Comparison of ENCODE assay signal across 8 mouse cellular contexts in genomic region chr3:33904854-33905678, GRCm38 (mm10).
DNase-seq lines count a peak whose midpoint lies in the region; ATAC-seq lines count a peak whose summit lies in the region.

No protein-coding gene starts in this region.

- H3K9me3 ChIP-seq in lung, embryonic 16.5 days (ENCODE audit: control insufficient read depth, low read length), result no peaks in the 10 kb centered on the region
- H3K9me3 ChIP-seq in limb, embryonic 12.5 days, result no peaks in the 10 kb centered on the region
- H3K9me3 ChIP-seq in stomach, embryonic 16.5 days (replicated peaks; ENCODE audit: control insufficient read depth, low read length), result no peaks in the 10 kb centered on the region

- H3K4me1 ChIP-seq in lung, embryonic 16.5 days (replicated peaks; ENCODE audit: control insufficient read depth, insufficient read depth, low read length), result 0 out of 2 replicates have a peak, but pooled peaks cover 3% of the 10 kb centered on the region
- H3K4me1 ChIP-seq in limb, embryonic 12.5 days (replicated peaks), result peaks cover 17% of the 10 kb centered on the region
- 0 out of 2 replicates have a peak, but pooled peaks cover 5% of the 10 kb centered on the region for H3K4me1 ChIP-seq in stomach, embryonic 16.5 days (ENCODE audit: control insufficient read depth, insufficient read depth, low read length)

- whole genome bisulfite sequencing in lung, embryonic 16.5 days, result 42% methylated on average over 22 of the region's 22 CpGs
- 36% methylated on average over 22 of the region's 22 CpGs for WGBS in limb, embryonic 12.5 days
- WGBS in stomach, embryonic 16.5 days, result 38% methylated on average over 22 of the region's 22 CpGs

- intact Hi-C loops in gastrocnemius, postnatal 36 days (cut with DNase I), result no loop called here

- H3K27me3 ChIP-seq in lung, embryonic 16.5 days (ENCODE audit: control insufficient read depth, insufficient read depth, low read depth, low read length), result no peaks in the 10 kb centered on the region
- no peaks in the 10 kb centered on the region for H3K27me3 ChIP-seq in limb, embryonic 12.5 days
- H3K27me3 ChIP-seq in stomach, embryonic 16.5 days (ENCODE audit: control insufficient read depth, insufficient read depth, low read length), result no peaks in the 10 kb centered on the region

- H3K9ac ChIP-seq in lung, embryonic 16.5 days (ENCODE audit: low read length), result no peak overlapping the region
- H3K9ac ChIP-seq in limb, embryonic 12.5 days (replicated peaks), result no peak overlapping the region
- H3K9ac ChIP-seq in stomach, embryonic 16.5 days (ENCODE audit: low read length), result no peak overlapping the region

- DNase-seq in frontal cortex, postnatal 25 days (ENCODE audit: low spot score in 2 of 2), result no peak
- no peak for DNase-seq in lung, postnatal 10 days
- DNase-seq in gastrocnemius, postnatal 36 days, result no peak
- DNase-seq in spleen, postnatal 14 days (ENCODE audit: low spot score in 2 of 2), result no peak

- 0 out of 2 replicates have a peak, but pooled peaks have one; percentile 20 for ATAC-seq in frontal cortex, adult (ENCODE audit: low TSS enrichment)
- no peak for ATAC-seq in lung, embryonic 16.5 days (ENCODE audit: low read depth)
- ATAC-seq in limb, embryonic 12.5 days (ENCODE audit: insufficient number of reproducible peaks, insufficient read depth, low FRiP score, low TSS enrichment, low read depth), result no peak
- ATAC-seq in stomach, embryonic 16.5 days (ENCODE audit: insufficient read depth, low FRiP score), result peak; percentile 77; the same call in 1 of the 2 replicates

- peak overlapping the region; percentile 27 for H3K4me2 ChIP-seq in lung, embryonic 16.5 days (ENCODE audit: low read depth, low read length)
- peak overlapping the region; percentile 44 for H3K4me2 ChIP-seq in limb, embryonic 12.5 days
- peak overlapping the region; percentile 33 for H3K4me2 ChIP-seq in stomach, embryonic 16.5 days (ENCODE audit: low read depth, low read length)

- peak overlapping the region; percentile 10; the same call in 1 of the 2 replicates for H3K4me3 ChIP-seq in lung, embryonic 16.5 days (ENCODE audit: low read length)
- H3K4me3 ChIP-seq in limb, embryonic 12.5 days (replicated peaks), result 0 out of 2 replicates have a peak overlapping the region, but pooled peaks have one; percentile 7
- peak overlapping the region; percentile 13; the same call in 1 of the 2 replicates for H3K4me3 ChIP-seq in stomach, embryonic 16.5 days (replicated peaks; ENCODE audit: low read length)

- no peak overlapping the region for H3K27ac ChIP-seq in lung, embryonic 16.5 days (ENCODE audit: low read length)
- H3K27ac ChIP-seq in limb, embryonic 12.5 days, result no peak overlapping the region
- H3K27ac ChIP-seq in stomach, embryonic 16.5 days (ENCODE audit: low read length), result peak overlapping the region; percentile 60

- no peaks in the 10 kb centered on the region for H3K36me3 ChIP-seq in lung, embryonic 16.5 days (ENCODE audit: control insufficient read depth, insufficient read depth, low read length)
- H3K36me3 ChIP-seq in limb, embryonic 12.5 days, result no peaks in the 10 kb centered on the region
- H3K36me3 ChIP-seq in stomach, embryonic 16.5 days (ENCODE audit: control insufficient read depth, insufficient read depth, low read length), result no peaks in the 10 kb centered on the region

Comparison
In these comparisons a context has a peak if more than half of its experiments do, and no peak if none do; other contexts are left out.
1. ATAC-seq: peak in frontal cortex, adult (single experiment) and stomach, embryonic 16.5 days (single experiment); none in lung, embryonic 16.5 days (single experiment) and limb, embryonic 12.5 days (single experiment).
2. Peak in every context shown above with its lines, with median percentiles within 50 percentile points of each other: H3K4me2 ChIP-seq and H3K4me3 ChIP-seq.